Mouse (Mus musculus) right cerebral cortex, postnatal 10 days (tissue): ENCODE results near the gene Tmem258.

Source experiments
- DNase-seq, 2 experiments: peaks; one replicate each; pipeline ENCODE4 v3.0.0; 2021; ENCODE audit warnings: low spot score in 2 of 2

The Tmem258 gene

GRCm38 (mm10) chr19:10184096-10184495 is 19.7 kb upstream of the Tmem258 start:
- DNase-seq = peak; percentile 78 to 85

DNA sequence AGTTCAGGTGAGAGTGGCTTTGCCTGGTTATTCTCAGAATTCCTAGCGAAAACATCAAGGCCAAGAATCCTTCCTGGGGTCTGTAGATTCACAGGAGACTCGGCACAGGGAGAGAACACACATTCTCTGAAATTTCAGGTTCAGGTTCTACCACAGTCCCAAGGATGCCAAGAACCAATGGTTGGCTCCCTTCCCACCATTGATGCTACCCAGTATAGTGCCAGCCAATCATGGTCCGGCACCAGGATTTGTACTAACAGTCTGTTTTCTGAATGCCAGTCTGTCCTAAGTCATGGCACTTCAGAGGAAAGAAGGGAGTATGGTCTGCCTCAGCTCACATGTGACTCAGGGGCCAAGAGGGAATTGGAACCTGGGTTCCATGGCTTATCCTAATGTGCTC is 17.9 kb upstream of the Tmem258 start:
- DNase-seq = no peak

DNA sequence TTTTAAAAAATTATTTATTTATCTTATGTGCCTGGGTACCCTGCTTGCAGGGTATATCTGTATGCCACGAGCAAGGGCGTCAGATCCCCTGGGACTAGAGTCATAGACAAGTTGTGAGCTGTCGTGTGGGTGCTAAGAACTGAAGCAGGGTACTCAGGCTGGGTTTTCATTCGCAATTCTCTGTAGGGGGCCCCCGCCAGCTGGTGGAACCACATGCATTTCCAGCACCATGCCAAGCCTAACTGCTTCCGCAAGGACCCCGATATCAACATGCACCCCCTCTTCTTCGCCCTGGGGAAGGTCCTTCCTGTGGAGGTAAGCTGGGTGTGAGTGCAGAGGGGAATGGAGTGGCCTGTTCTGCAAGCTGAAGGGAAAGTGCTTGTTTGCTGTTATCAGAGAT is 17.2 kb upstream of the Tmem258 start:
- DNase-seq = peak in 1 of 2 experiments; percentile 27

- DNase-seq = peak; percentile 88 to 91
These were observed 15.5 kb upstream of the Tmem258 start for GRCm38 (mm10) chr19:10188281-10188811.

GRCm38 (mm10) chr19:10189022-10189421 is 14.8 kb upstream of the Tmem258 start:
- no peak for DNase-seq

GRCm38 (mm10) chr19:10189940-10190339 is 13.9 kb upstream of the Tmem258 start:
- DNase-seq = peak in 1 of 2 experiments; percentile 11

GRCm38 (mm10) chr19:10190796-10191195 is 13.0 kb upstream of the Tmem258 start:
- DNase-seq = peak; percentile 84 to 88

DNA sequence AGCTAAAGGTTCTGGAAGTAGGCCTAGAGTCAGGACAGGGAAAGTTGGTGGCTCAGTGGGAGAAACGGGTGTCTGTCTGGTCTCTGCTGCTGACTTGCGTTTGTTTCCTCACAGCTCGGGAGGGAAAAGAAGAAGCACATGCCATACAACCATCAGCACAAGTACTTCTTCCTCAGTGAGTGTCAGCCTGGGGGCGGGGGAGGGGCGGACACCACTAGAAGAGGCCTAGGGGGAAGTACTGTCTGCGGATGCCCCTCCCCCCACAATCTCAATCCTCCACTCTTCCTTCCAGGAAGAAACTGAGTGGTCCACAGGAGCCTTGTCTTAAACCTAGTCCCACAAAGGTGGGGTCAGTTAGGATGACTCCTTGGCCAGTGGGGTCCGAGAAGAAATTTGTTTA is 12.5 kb upstream of the Tmem258 start:
- peak in 1 of 2 experiments; percentile 68 for DNase-seq

GRCm38 (mm10) chr19:10194337-10194736 is 9.5 kb upstream of the Tmem258 start:
- peak in 1 of 2 experiments; percentile 45 for DNase-seq

GRCm38 (mm10) chr19:10195252-10195651 is 8.6 kb upstream of the Tmem258 start:
- DNase-seq = no peak

GRCm38 (mm10) chr19:10197130-10197529 is 6.7 kb upstream of the Tmem258 start:
- DNase-seq = no peak

DNA sequence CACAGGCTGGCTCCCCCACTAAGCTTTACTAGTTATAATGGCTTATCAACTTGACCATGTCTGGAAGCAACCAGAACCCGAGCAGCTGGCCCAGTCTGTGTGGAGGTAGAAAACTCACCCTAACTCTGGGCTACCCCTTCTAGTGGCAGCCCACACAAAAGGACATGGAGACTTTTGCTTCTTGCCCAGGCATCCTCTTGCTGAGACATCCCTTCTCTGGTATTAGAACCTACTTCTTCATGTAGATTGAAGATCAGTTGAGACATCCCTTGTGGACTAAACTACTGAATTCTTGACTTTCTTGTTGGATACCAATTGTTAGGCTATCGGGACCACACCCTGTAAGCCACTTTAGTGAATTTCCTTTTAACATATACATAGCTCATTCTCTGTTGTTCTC is 5.5 kb upstream of the Tmem258 start:
- no peak for DNase-seq

DNA sequence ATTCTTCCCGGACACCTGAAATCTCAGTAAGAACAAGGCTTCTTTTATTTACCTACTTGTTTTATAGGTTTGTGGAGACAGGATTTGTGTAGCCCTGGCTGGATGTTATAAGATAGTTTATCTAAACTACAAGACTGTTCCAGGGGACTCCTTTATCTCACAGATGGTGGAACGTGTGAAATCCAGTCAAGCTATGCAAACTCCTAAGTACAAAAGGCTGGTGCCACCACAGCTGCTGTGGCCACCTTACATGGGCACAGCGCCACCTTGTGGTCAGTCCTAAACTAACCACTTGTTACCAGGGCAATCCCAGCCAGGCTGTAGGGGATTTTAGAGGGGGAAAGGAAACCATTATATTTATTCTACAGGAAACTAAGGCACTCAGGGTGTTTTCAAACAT is 5.1 kb upstream of the Tmem258 start:
- DNase-seq = peak; percentile 84 to 89

DNA sequence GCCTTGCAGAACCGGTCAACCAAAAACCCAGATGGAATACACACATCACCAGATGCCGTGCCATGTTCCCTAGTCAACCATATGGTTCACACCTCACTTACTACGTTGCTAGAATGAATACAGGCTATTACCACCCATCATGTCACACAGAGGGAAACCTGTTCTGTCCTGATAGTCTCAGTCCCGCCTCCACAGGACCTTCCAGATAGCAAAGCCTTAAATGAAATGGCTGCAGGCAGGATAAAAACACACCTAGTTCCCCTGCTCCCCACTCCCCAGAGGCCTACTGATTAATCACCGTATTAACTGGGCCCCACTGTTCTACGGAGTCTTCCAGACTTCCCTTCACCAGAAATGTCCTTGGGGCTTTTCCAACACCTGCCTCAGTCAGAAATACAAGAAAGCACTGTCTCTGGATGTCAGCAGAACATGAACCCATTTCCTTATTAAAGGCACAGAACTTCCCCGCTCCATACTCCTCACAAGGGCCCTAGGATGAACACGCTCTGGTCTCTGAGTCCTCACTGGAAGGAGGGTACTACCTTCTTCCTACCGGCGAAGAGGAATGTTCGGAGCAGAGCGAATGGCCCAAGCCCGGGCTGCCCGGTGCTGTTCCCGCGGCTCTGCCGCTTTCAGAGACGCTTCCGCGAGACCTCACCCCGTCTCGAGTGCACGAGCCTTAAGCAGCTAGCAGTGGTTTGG is 517 bp upstream of the Tmem258 start:
- DNase-seq = no peak

- no peak for DNase-seq
These were observed 795 bp downstream of the Tmem258 start for GRCm38 (mm10) chr19:10204616-10205001.

- DNase-seq = no peak
These were observed 1.2 kb downstream of the Tmem258 start for GRCm38 (mm10) chr19:10205051-10205450.

DNA sequence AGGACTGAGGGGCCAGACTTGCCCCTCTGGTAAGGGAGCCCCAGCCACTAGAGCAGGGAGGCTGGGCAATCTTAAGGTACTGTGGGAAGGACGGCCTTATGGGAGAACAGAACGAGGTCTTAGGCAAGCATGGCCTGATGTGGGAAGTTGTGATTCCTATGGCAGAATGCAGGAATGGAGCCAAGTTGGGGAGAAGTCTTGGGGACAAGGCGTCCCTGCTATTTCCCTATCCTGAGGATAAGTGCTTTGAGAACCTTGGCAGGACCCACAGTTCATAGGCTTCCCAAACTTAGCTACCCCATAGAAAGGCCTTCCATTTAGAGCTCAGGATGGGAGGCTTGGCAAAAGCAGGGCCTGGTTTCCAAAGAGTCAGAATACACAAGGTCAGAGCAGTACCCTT is 5.0 kb downstream of the Tmem258 start:
- DNase-seq = no peak

DNA sequence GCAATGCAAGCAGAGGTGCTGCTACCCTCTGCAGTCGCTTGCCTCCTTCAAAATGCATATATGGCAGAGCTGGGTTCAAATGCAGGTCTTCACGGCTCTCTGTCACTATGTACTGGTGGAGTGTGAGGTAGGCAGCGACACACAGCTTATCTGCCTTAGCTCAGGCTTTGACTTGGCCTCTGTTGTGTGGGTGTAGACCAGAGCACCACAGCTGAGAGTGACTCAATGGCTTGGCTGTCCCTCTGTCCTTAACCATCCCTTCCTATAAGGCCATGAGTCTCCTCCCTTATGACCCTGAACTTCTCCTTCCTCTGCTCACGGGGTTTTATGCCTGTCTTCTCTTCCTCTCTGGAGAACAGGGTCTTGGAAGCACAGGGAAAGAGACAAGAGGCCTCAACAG is 7.1 kb downstream of the Tmem258 start:
- DNase-seq = no peak

- DNase-seq = no peak
These were observed 10.1 kb downstream of the Tmem258 start for GRCm38 (mm10) chr19:10213796-10214471.

DNA sequence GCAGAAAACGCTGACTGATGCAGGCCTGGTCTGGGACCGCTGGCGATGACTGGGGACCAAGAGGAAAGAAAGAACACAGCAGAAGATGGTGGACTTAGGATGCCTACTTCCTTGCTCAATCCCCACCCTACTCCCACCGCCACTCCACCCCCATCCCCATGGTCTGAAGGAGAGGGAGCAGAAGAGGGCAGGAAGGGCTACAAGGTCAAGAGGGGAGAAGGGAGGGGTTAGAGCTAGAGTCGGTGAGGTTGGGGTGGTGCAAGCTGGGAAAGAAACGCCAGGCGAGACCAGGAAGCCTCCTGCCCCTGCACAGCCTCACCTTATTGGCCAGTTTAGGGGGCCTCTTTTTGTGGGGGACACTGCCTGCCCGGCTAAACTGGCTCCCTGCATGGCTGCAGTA is 12.3 kb downstream of the Tmem258 start:
- no peak for DNase-seq

GRCm38 (mm10) chr19:10219108-10219507 is 15.3 kb downstream of the Tmem258 start:
- peak in 1 of 2 experiments; percentile 51 for DNase-seq

GRCm38 (mm10) chr19:10219593-10219992 is 15.8 kb downstream of the Tmem258 start:
- DNase-seq = no peak

GRCm38 (mm10) chr19:10221585-10221984 is 17.8 kb downstream of the Tmem258 start:
- no peak for DNase-seq
